In the genomic region with DNA sequence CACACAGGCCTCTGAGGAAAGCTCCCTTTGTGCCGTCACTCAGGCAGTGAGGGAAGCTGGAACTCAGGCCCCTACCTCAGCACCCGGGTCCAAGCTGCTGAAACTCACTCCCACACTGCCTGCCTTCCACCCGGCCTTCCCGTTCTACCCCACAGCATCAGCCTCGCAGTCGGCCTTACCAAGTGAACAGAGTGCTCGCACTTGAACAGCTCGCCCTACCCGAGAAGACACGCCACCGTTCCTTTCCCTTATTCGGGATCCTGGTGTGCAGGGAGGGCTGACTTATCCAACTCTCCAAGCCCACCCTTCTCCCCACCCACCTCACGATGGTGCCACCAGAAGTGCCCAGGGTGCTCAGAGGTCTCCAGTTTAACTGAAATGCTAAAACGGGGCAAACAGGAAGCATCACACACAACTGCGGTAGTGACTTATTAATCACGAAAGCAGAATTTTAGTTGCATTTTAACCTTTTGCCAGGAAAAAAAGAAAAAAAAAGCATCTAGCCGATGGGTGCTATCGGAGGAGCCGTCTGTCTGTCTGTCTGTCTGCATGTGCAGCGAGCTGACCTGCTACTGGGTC, we compare ENCODE assay signal across 11 mouse cellular contexts. TPM values are rescaled to one million over a fixed set of nuclear protein-coding genes. Genes with fewer than 3 reads are reported as not detected.
A peak's percentile ranks its signal among the peaks of the same experiment; 100 is the strongest.
DNase-seq lines count a peak whose midpoint lies in the region; ATAC-seq lines count a peak whose summit lies in the region.
"Had no signal": no experiment of that assay in that cellular context is flagged by ENCODE, and none has a peak within 500 bp of the region (broad histone marks: within the 10 kb centered on the region; RNA-seq: fewer than 3 reads in every experiment).

No protein-coding gene starts in this region.

- H3K9me3 ChIP-seq in embryonic facial prominence, embryonic 14.5 days (ENCODE audit: control insufficient read depth, low read length): no peaks in the 10 kb centered on the region
- no peaks in the 10 kb centered on the region for H3K9me3 ChIP-seq in kidney, embryonic 14.5 days (ENCODE audit: control insufficient read depth, low read length)

- no peak overlapping the region for H3K27ac ChIP-seq in embryonic facial prominence, embryonic 14.5 days (replicated peaks; ENCODE audit: low read depth, low read length)
- peak overlapping the region; percentile 68 for H3K27ac ChIP-seq in kidney, embryonic 14.5 days (ENCODE audit: low read depth, low read length)

- H3K36me3 ChIP-seq in embryonic facial prominence, embryonic 14.5 days (ENCODE audit: control insufficient read depth, insufficient read depth, low read length): no peaks in the 10 kb centered on the region
- no peaks in the 10 kb centered on the region for H3K36me3 ChIP-seq in kidney, embryonic 14.5 days (ENCODE audit: control insufficient read depth, insufficient read depth, low read length)

- DNase-seq in kidney, adult 18-20 months: peak; percentile 57
- DNase-seq in kidney, adult 11 months: no peak
- DNase-seq in embryonic facial prominence, embryonic 14.5 days (ENCODE audit: low spot score): no peak
- peak; percentile 37 to 39 for DNase-seq in thymus, adult 18-20 months
- DNase-seq in cerebellum, postnatal 4 days (ENCODE audit: low spot score in 2 of 2): no peak
- no peak for DNase-seq in embryo, embryonic 11 days
- no peak for DNase-seq in heart, adult 9 months (ENCODE audit: low spot score in 2 of 2)
- DNase-seq: cerebellum, postnatal 36 days had no signal

- H3K9ac ChIP-seq in embryonic facial prominence, embryonic 14.5 days (ENCODE audit: low read depth, low read length): peak overlapping the region; percentile 19; the same call in 1 of the 2 replicates
- no peak overlapping the region; the same call in 1 of the 2 replicates for H3K9ac ChIP-seq in kidney, embryonic 14.5 days (ENCODE audit: low read depth, low read length)

- H3K4me1 ChIP-seq in embryonic facial prominence, embryonic 14.5 days (ENCODE audit: control insufficient read depth, insufficient read depth, low read length): peaks cover 40% of the 10 kb centered on the region
- peaks cover 54% of the 10 kb centered on the region for H3K4me1 ChIP-seq in kidney, embryonic 14.5 days (ENCODE audit: control insufficient read depth, insufficient read depth, low read length)

- peak overlapping the region; percentile 35; the same call in 1 of the 2 replicates for H3K4me2 ChIP-seq in embryonic facial prominence, embryonic 14.5 days (ENCODE audit: low read depth, low read length)
- peak overlapping the region; percentile 28 for H3K4me2 ChIP-seq in kidney, embryonic 14.5 days (replicated peaks; ENCODE audit: low read depth, low read length)

- ATAC-seq in embryonic facial prominence, embryonic 14.5 days (ENCODE audit: low read depth): no peak
- no peak for ATAC-seq in kidney, embryonic 14.5 days (ENCODE audit: low FRiP score, low TSS enrichment)

- WGBS in embryonic facial prominence, embryonic 14.5 days: 78% methylated on average over 20 of the region's 20 CpGs
- WGBS in kidney, embryonic 14.5 days: 66% methylated on average over 20 of the region's 20 CpGs

- H3K4me3 ChIP-seq in embryonic facial prominence, embryonic 14.5 days (ENCODE audit: low read depth, low read length): no peak overlapping the region
- no peak overlapping the region for H3K4me3 ChIP-seq in kidney, embryonic 14.5 days (ENCODE audit: low read length)

- H3K27me3 ChIP-seq in embryonic facial prominence, embryonic 14.5 days (replicated peaks; ENCODE audit: control insufficient read depth, insufficient read depth, low read length): no peaks in the 10 kb centered on the region
- no peaks in the 10 kb centered on the region for H3K27me3 ChIP-seq in kidney, embryonic 14.5 days (ENCODE audit: control insufficient read depth, insufficient read depth, low read length)

RNA-seq across cellular contexts. Expression of a gene that starts 2.8 kb away (rescaled TPM):
- 4.6 and 5.1 TPM in 2 replicates for polyA plus RNA-seq in embryonic facial prominence, embryonic 14.5 days (2014; fragmentation: Nextera tagmentation; extraction: Ambion mirVana)
- polyA plus RNA-seq in kidney, embryonic 14.5 days (2014; fragmentation: Nextera tagmentation; extraction: Ambion mirVana): 3.3 and 4.8 TPM in 2 replicates

RNA-seq across cellular contexts. Expression of a gene that starts 46.3 kb away (rescaled TPM):
- not detected in 2 replicates for polyA plus RNA-seq in embryonic facial prominence, embryonic 14.5 days (2014; fragmentation: Nextera tagmentation; extraction: Ambion mirVana)
- not detected in 2 replicates for polyA plus RNA-seq in kidney, embryonic 14.5 days (2014; fragmentation: Nextera tagmentation; extraction: Ambion mirVana)
- polyA plus RNA-seq: lung, embryonic 16.5 days; stomach, embryonic 16.5 days had no signal

RNA-seq across cellular contexts. Expression of a gene that starts 56.2 kb away (rescaled TPM):
- 1.0 and 1.6 TPM in 2 replicates for polyA plus RNA-seq in embryonic facial prominence, embryonic 14.5 days (2014; fragmentation: Nextera tagmentation; extraction: Ambion mirVana)
- polyA plus RNA-seq in kidney, embryonic 14.5 days (2014; fragmentation: Nextera tagmentation; extraction: Ambion mirVana): 0.26 and 0.29 TPM in 2 replicates

Comparison
In these comparisons a context has a peak if more than half of its experiments do, and no peak if none do; other contexts are left out.
1. DNase-seq: peak in kidney, adult 18-20 months (single experiment) and thymus, adult 18-20 months (2 of 2); none in kidney, adult 11 months (single experiment), embryonic facial prominence, embryonic 14.5 days (single experiment), cerebellum, postnatal 4 days (0 of 2), embryo, embryonic 11 days (single experiment) and heart, adult 9 months (0 of 2).